Mouse (Mus musculus): Measurements from ENCODE around the gene Cox14. TPM values are rescaled to one million over a fixed set of nuclear protein-coding genes. Genes with fewer than 3 reads are reported as not detected.

Gene Cox14
- polyA plus RNA-seq, 1 experiment: 80.8 TPM

DNA sequence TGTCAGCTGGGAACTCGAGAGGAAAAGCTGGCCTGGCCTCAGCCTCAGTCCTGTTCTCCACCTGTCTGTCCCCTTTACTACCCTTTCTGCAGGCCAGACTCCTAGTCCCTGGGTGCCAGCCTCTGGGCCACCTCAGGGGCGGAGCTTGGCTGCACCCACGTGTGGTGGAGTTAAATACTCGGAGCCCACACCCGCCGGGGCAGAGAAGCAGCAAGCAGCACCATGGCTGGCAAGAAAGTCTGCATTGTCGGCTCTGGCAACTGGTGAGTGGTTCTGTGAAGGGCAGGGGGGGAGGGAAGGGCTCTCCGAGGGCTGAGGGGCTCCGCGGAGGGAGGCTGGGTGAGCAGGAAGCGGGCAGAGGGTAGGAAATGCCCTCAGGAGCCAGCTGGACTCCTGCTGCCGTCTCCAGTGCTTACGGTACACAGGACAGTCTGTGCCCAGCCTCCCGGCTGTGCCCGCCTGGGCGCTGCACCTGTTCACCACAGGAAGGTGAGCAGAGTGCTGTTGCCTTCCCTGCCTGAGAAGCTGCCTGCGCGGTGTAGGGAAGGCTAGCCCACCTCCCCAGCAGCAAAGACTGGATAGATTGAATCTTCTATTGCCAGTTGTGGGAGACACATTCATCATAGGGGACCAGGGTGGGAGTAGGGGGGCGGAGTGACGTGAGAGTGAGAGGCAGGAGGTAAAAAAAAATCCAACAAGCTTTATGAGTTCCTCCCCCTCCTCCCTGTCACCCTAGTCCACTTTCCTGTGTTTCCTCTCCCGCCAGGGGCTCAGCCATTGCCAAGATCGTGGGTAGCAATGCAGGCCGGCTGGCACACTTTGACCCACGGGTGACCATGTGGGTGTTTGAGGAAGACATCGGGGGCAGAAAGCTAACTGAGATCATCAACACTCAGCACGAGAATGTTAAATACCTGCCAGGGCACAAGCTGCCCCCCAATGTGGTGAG, 7.8 kb upstream of the Cox14 start, which contains the start of gene Gpd1:
TSS of gene Gpd1 (plus strand) at position 130 of the 949 bp plus-strand sequence.
- TF ChIP-seq CTCF (IDR thresholded peaks at IDR 0.05; ENCODE audit: control insufficient read depth, insufficient read depth, low read length): no peak
- TF ChIP-seq POLR2A (IDR thresholded peaks at IDR 0.05; ENCODE audit: borderline replicate concordance, control insufficient read depth, low read depth, low read length): no peak
- 9% methylated on average over 26 of the region's 26 CpGs for WGBS
- no peak within 1 kb of the TSS for H3K27ac ChIP-seq (ENCODE audit: control insufficient read depth, insufficient read depth, low read depth, low read length, poor library complexity)
- peaks cover 2% of the 10 kb centered on the region for H3K4me1 ChIP-seq (ENCODE audit: control insufficient read depth, insufficient read depth, low read length)
- no peak within 1 kb of the TSS for H3K4me3 ChIP-seq (replicated peaks; ENCODE audit: control insufficient read depth, low read depth, low read length)

DNA sequence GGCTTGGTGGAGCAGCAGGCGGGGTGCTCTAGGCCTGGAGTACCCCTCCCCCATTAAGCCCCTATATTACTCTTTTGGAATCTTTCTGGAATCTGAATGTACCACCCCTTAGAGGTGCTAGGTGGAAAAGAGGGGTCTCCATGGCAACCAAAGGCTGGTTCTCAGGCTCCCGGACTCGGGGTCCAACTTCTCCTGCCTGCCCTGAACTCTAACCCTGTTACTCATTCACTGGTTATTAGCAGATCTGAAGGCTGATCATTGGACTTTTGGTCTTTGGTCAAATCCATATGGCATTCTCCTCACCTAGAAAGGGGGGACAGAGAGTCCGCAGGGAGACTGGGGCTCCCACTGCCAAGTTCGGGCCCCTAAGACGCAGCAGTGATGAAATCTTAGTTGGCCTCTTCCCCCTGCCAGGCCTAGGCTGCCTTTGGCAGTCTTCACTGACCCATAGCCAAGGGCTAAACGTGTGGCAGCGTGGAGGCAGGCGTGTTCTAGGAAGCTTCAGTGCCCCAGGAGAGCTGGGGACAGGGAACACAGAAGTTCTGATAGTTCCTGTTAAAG, 6.9 kb upstream of the Cox14 start:
- WGBS: 78% methylated on average over 9 of the region's 9 CpGs
- TF ChIP-seq POLR2A (IDR thresholded peaks at IDR 0.05; ENCODE audit: borderline replicate concordance, control insufficient read depth, low read depth, low read length) (no peak), CTCF (IDR thresholded peaks at IDR 0.05; ENCODE audit: control insufficient read depth, insufficient read depth, low read length) (no peak)
- Histone ChIP-seq H3K4me3 (replicated peaks; ENCODE audit: control insufficient read depth, low read depth, low read length) (no peak overlapping the region), H3K4me1 (ENCODE audit: control insufficient read depth, insufficient read depth, low read length) (peaks cover 2% of the 10 kb centered on the region), H3K27ac (ENCODE audit: control insufficient read depth, insufficient read depth, low read depth, low read length, poor library complexity) (no peak overlapping the region)

DNA sequence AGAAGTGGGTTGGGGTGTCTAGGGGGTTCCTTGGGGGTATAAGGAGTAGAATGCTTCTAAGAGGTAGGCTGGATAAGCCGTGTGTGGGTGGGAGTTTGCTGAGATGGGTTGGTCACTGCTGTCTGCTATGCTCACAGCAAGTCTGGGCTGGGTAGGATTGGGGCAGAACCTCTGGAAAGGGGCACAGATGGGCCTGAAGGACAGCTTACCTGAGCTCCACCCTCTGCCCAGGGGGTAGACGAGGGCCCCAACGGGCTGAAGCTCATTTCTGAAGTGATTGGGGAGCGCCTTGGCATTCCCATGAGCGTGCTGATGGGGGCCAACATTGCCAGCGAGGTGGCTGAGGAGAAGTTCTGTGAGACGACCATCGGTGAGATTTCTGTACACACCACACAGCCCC, 5.6 kb upstream of the Cox14 start:
- Histone ChIP-seq H3K4me3 (replicated peaks; ENCODE audit: control insufficient read depth, low read depth, low read length) (no peak overlapping the region), H3K27ac (ENCODE audit: control insufficient read depth, insufficient read depth, low read depth, low read length, poor library complexity) (no peak overlapping the region), H3K4me1 (ENCODE audit: control insufficient read depth, insufficient read depth, low read length) (peaks cover 2% of the 10 kb centered on the region)
- 72% methylated on average over 8 of the region's 8 CpGs for WGBS
- no peak for TF ChIP-seq POLR2A (IDR thresholded peaks at IDR 0.05; ENCODE audit: borderline replicate concordance, control insufficient read depth, low read depth, low read length)
- TF ChIP-seq CTCF (IDR thresholded peaks at IDR 0.05; ENCODE audit: control insufficient read depth, insufficient read depth, low read length): no peak

DNA sequence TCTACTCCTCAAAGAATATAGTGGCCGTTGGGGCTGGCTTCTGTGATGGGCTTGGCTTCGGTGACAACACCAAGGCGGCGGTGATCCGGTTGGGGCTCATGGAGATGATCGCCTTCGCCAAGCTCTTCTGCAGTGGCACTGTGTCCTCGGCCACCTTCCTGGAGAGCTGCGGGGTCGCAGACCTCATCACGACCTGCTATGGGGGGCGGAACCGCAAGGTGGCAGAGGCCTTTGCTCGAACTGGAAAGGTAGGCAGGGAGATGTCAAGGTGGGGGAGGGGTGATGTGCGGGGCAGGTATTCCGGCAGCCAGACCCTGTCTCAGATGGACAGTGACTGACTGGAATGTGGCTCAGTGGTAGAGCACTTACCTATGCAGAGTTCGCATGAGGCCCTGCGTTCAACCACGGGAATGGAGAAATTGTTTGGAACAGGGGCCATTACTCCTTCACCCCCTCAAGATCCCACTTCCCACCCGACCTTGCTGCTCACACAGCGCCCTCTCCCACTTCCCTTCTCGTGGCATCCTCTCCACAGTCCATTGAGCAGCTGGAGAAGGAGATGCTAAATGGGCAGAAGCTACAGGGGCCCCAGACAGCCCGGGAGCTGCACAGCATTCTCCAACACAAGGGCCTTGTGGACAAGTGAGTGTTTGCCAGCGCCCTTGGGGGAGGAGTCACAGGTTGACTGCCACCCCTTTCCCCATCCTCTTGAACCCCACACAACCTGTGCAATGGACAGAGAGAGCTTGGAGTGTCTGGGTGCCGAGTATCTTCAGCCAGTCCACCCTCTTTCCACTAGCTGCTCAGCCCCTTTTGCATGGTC, 3.3 kb upstream of the Cox14 start:
- 83% methylated on average over 25 of the region's 25 CpGs for WGBS
- no peaks in the 10 kb centered on the region; the same call in none of the 2 replicates for H3K4me1 ChIP-seq (ENCODE audit: control insufficient read depth, insufficient read depth, low read length)

DNA sequence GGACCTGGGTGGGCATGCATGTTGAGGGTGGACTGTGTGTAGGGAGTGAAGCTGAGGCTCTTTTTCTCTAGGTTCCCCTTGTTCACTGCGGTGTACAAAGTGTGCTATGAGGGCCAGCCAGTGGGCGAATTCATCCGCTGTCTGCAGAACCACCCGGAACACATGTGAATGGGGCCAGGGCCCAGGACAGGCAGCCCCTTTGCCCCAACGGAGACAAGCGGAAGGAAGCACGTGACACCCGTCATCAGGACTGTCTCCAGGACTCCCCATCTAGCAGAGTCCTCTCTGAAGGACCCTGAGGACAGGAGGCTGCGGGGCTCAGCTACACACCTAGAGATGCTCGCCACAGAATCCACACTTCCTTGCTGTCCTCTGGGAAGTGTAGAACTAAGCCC, 2.3 kb upstream of the Cox14 start:
- TF ChIP-seq POLR2A (IDR thresholded peaks at IDR 0.05; ENCODE audit: borderline replicate concordance, control insufficient read depth, low read depth, low read length): no peak
- TF ChIP-seq CTCF (IDR thresholded peaks at IDR 0.05; ENCODE audit: control insufficient read depth, insufficient read depth, low read length): no peak
- Histone ChIP-seq H3K4me3 (replicated peaks; ENCODE audit: control insufficient read depth, low read depth, low read length) (no peak overlapping the region), H3K27ac (ENCODE audit: control insufficient read depth, insufficient read depth, low read depth, low read length, poor library complexity) (no peak overlapping the region), H3K4me1 (ENCODE audit: control insufficient read depth, insufficient read depth, low read length) (no peaks in the 10 kb centered on the region; the same call in 1 of the 2 replicates)
- WGBS: 46% methylated on average over 10 of the region's 10 CpGs

More for the DNA sequence above, 3.3 kb upstream of the Cox14 start:
- no peak overlapping the region for H3K27ac ChIP-seq (ENCODE audit: control insufficient read depth, insufficient read depth, low read depth, low read length, poor library complexity)
- no peak for TF ChIP-seq CTCF (IDR thresholded peaks at IDR 0.05; ENCODE audit: control insufficient read depth, insufficient read depth, low read length)
- TF ChIP-seq POLR2A (IDR thresholded peaks at IDR 0.05; ENCODE audit: borderline replicate concordance, control insufficient read depth, low read depth, low read length): no peak
- no peak overlapping the region for H3K4me3 ChIP-seq (replicated peaks; ENCODE audit: control insufficient read depth, low read depth, low read length)

DNA sequence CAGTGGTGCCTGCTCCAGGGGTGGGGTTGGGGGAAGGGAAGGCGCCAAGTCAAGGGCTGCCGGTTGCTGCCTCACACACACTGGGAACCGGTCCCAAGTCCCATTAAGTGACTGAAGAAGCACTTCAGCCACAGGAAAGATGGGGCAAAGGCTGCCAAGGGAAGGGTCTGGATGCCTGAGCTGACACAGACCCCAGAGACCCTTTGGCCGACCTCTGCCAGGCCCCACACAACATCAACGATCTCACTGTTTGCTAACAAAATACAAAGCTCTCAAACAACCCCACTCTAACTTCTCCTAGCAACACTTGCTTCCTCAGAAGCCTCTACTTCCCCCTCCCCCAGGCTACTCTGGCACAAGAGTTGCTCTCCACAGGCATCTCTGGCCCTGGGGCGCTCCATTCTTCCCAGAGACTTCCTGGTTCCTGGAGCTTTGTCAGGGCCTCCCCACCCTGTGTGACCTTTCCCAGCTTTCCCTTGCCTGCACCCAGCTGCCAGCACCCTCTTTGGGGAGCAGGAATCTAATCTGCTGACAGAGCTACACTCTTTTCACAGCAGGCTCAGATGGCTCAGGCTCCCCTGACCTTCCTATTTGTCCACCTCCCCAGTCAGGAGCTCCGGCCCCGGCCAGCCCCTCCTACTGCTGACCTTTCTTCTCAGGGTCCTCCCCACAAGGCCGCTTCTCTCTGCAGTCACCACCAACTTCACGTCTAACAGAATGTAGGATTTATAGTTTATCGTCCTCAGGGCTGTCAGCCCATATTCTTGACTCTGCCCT, 1.7 kb upstream of the Cox14 start:
- H3K4me1 ChIP-seq (ENCODE audit: control insufficient read depth, insufficient read depth, low read length): no peaks in the 10 kb centered on the region; the same call in 1 of the 2 replicates
- TF ChIP-seq POLR2A (IDR thresholded peaks at IDR 0.05; ENCODE audit: borderline replicate concordance, control insufficient read depth, low read depth, low read length) (no peak), CTCF (IDR thresholded peaks at IDR 0.05; ENCODE audit: control insufficient read depth, insufficient read depth, low read length) (no peak)
- peak overlapping the region; percentile 30; the same call in 1 of the 2 replicates for H3K27ac ChIP-seq (ENCODE audit: control insufficient read depth, insufficient read depth, low read depth, low read length, poor library complexity)
- no peak overlapping the region for H3K4me3 ChIP-seq (replicated peaks; ENCODE audit: control insufficient read depth, low read depth, low read length)
- 25% methylated on average over 11 of the region's 11 CpGs for WGBS

DNA sequence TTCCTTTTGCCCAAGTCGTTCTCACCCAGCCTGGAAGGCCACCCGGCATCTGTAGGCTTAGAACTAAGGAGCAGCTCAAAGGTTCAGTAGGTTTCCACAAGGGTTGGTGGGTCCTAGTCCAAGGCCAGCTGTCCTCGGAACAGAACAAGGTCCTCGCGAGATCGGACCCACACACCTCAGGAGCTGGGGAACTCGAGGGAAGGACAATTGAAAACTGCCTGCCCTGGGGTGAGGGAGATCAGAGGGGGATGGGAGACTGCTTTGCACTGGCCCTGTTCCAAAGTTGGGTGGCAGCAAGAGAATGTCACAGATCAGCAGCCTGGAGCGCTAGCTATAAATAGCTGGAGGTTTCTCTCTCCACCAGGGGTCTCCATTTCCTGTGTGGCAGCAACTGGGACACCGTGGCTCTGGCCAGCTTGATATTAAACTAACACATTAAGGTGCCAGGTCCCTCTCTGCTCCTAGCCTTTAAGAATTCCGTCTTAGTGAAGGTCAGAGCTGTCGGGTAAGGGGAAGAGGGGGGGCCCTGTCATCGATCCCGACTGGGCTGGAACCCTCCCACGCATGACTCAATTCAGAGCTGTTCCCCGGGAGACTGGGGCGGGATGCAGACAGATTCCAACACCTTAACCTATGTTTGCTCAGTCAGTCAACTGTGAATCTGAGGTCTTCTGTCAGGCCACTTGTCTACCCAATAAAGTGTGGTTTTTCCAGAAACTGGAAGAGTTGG, 961 bp upstream of the Cox14 start:
- Histone ChIP-seq H3K4me3 (replicated peaks; ENCODE audit: control insufficient read depth, low read depth, low read length) (no peak overlapping the region), H3K27ac (ENCODE audit: control insufficient read depth, insufficient read depth, low read depth, low read length, poor library complexity) (0 out of 2 replicates have a peak overlapping the region, but pooled peaks have one; percentile 9), H3K4me1 (ENCODE audit: control insufficient read depth, insufficient read depth, low read length) (no peaks in the 10 kb centered on the region; the same call in 1 of the 2 replicates)
- TF ChIP-seq CTCF (IDR thresholded peaks at IDR 0.05; ENCODE audit: control insufficient read depth, insufficient read depth, low read length) (0 out of 2 replicates have a peak, but pooled peaks have one; percentile 22), POLR2A (IDR thresholded peaks at IDR 0.05; ENCODE audit: borderline replicate concordance, control insufficient read depth, low read depth, low read length) (no peak)
- WGBS: 13% methylated on average over 16 of the region's 16 CpGs

Data from bone marrow, adult 2 months (tissue).